Mouse (Mus musculus): Measurements from ENCODE around the gene Cerkl. TPM values are rescaled to one million over a fixed set of nuclear protein-coding genes. Genes with fewer than 3 reads are reported as not detected.

Cerkl gene
- polyA plus RNA-seq (2014; fragmentation: Illumina TruSeq; extraction: RNeasy Lipid Tissue Mini Kit (QIAGEN cat#74804)): 3.3 TPM

GRCm38 (mm10) chr2:79456575-79457349 lies at the start of gene Cerkl, which contains the start of gene Neurod1:
TSS of gene Cerkl (minus strand) at chr2:79456785.
TSS of gene Neurod1 (minus strand) at chr2:79456751.

Other genes with a start within 250 kb of the Cerkl start
- 10.2 TPM for gene Itga4, start 201.4 kb downstream of the Cerkl start, polyA plus RNA-seq (2014; fragmentation: Illumina TruSeq; extraction: RNeasy Lipid Tissue Mini Kit (QIAGEN cat#74804))
- gene Neurod1, start within 50 bp of the Cerkl start, polyA plus RNA-seq (2014; fragmentation: Illumina TruSeq; extraction: RNeasy Lipid Tissue Mini Kit (QIAGEN cat#74804)): not detected
- 33.1 TPM for gene Itprid2, start 178.6 kb upstream of the Cerkl start, polyA plus RNA-seq (2014; fragmentation: Illumina TruSeq; extraction: RNeasy Lipid Tissue Mini Kit (QIAGEN cat#74804))